Mouse (Mus musculus) T-helper 2 cell (primary cell): ENCODE measurements around the gene Mog.
"Not testable (repeated sequence)": the region's sequence is repeated elsewhere in the genome, so short reads cannot be mapped to it uniquely, and the experiment has no call there.

ENCODE experiments used
- in situ Hi-C: fragments of 300-600 bp; cut with MboI, MseI; formaldehyde crosslinking; loops from one replicate; pipeline ENCODE4 v1.15.1; 2025; ENCODE audit warnings: high pct_unique_total_duplicates

Mog gene

GRCm38 (mm10) chr17:36995448-36995847 lies 27.8 kb downstream of the Mog start:
- in situ Hi-C loops, result no loop called here

- in situ Hi-C loops, result no loop called here
Observed at GRCm38 (mm10) chr17:36994528-36994927, 28.7 kb downstream of the Mog start.

DNA sequence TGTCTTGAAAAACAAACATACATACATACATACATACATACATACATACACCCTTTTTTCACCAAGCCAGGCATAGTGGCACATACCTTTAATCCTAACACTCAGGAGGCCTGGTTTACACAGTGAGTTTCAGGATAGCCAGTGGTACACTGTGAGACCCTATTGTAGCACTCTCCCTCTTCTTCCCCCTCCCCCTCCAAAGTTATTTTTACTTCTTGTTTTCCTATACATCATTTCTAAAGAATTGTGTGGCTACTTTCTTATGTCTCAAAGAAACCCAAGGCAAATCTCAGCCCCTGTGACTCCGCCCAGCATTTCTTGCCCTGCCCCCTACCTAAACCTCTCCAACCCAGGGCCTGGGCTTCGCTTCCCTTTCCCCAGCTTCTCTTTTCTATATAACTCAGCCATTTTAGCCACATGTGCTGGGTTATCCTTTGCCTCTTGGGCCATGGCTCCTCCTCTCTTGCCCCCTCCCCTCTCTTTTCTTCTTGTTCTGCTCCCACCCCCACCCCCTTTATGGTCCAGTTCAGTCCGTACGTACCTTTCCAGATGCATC lies 29.4 kb downstream of the Mog start:
- in situ Hi-C loops, result no loop called here

DNA sequence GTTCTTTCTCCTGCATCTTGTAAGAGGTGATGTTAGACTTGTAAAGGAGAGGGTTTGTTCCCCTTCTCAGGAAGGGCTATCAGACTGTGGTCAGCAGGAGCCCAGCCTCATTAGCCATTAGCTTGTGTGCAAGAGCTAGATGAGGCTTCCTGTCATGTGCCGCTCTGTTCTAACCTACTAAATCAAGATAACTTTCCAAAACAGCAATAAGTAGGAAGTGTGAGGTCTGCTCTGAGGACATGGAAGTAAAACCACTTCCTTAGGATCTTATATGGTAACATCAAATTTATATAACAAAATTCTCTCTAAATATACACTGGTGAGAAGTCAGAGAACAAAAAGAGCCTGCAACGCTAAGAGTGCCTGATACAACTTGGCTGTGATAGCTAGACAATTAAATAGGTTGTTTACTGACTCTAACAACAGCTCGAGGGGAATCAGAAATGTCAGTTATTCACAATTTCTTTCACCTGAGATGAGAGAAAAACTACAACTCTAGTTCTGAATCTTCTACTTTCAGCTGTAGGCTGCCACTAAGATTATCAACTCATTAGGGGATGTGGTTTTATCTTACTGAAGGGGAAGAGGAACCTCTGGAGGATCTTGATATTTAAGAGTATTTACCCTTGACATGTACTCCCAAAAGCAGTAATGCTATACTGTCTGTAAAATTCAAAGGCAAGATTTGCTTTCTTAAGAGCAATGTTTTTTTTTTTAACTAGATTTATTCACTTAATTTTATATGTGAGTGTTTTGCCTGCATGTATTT lies 30.7 kb downstream of the Mog start:
- in situ Hi-C loops, result no loop called here

- in situ Hi-C loops, result not testable (repeated sequence)
Observed at GRCm38 (mm10) chr17:36990630-36991029, 32.6 kb downstream of the Mog start.

GRCm38 (mm10) chr17:36989437-36989836 lies 33.8 kb downstream of the Mog start, which contains the start of gene H2-M5:
Gene H2-M5, minus strand, starts transcription at chr17:36989537.
- in situ Hi-C loops, result no loop called here

GRCm38 (mm10) chr17:36988475-36988874 lies 34.7 kb downstream of the Mog start:
- in situ Hi-C loops, result no loop called here

- in situ Hi-C loops, result no loop called here
Observed at GRCm38 (mm10) chr17:36982253-36983155, 40.7 kb downstream of the Mog start.

- in situ Hi-C loops, result no loop called here
Observed at GRCm38 (mm10) chr17:36981845-36982244, 41.4 kb downstream of the Mog start.

DNA sequence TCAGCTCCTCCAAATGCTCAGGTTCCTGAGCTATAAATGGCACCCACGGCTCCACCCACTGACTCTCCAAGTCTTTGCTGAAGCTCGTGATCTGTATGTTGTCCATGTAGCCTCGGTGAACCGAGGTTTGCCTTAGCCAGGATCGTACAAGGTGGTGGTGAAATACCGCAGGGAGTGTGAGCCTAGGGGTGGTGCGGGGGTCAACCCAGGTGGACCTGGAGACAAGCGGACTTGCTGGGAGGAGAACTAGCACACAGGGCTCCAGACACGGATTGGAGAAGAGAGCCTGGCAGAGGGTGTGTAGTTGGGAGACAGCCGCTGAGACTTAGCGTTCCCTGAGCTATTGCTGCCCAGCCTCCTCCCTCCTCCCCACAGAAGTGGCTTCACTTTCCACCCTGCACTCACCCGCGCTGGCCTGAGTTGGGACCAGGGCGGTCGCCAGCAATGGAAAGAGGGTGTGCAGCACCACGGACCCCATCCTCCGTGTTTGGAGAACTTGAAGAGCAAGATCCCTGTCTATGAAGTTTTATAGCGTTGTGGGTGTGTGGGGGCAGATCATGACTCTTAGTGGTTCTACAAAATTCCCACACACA lies 41.9 kb downstream of the Mog start, which contains the start of gene 2410137M14Rik:
2410137M14Rik (minus strand) TSS at position 17 of the 593 bp plus-strand sequence.
- in situ Hi-C loops, result no loop called here

GRCm38 (mm10) chr17:36973271-36973787 lies 49.9 kb downstream of the Mog start:
- in situ Hi-C loops, result loop anchor here (25.0 kb wide), 1 partner anchor 1986 kb away; the partner anchor contains the start of gene Lsm2

GRCm38 (mm10) chr17:36972791-36973190 lies 50.4 kb downstream of the Mog start:
- in situ Hi-C loops, result loop anchor here (25.0 kb wide), 1 partner anchor 1985 kb away; the partner anchor contains the start of gene Lsm2

- in situ Hi-C loops, result loop anchor here (25.0 kb wide), 1 partner anchor 1984 kb away; the partner anchor contains the start of gene Lsm2
Observed at GRCm38 (mm10) chr17:36971172-36971850, 51.9 kb downstream of the Mog start.

GRCm38 (mm10) chr17:36970316-36970890 lies 52.8 kb downstream of the Mog start:
- in situ Hi-C loops, result loop anchor here (25.0 kb wide), 1 partner anchor 1983 kb away; the partner anchor contains the start of gene Lsm2

- in situ Hi-C loops, result loop anchor here (25.0 kb wide), 1 partner anchor 1980 kb away; the partner anchor contains the start of gene Lsm2
Observed at GRCm38 (mm10) chr17:36966875-36967274, 56.3 kb downstream of the Mog start.

DNA sequence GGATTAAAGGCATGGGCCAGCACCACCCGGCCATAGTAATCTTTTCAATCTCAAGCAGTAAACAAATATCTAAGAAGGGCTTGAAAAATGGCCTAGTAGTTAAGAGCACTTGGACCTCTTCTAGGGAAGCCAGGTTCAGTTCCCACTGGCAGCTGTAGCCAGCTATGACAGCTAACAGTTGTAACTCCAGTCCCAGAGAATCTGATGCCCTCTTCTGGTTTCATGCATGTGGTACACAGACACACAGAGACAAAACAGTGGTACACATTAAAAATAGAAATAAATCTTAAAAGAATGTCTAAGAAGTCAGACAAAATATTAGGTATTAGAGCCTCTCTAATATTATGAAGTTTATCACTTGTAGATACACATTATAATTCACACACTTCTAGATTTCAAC lies 62.1 kb downstream of the Mog start:
- in situ Hi-C loops, result loop anchor here (25.0 kb wide), 1 partner anchor 1974 kb away; the partner anchor contains the start of gene Lsm2
